Mouse (Mus musculus): ENCODE measurements around the gene Kdsr. TPM values are rescaled to one million over a fixed set of nuclear protein-coding genes. Genes with fewer than 3 reads are reported as not detected.

Kdsr gene
- polyA plus RNA-seq (2015; fragmentation: Nextera tagmentation; extraction: Ambion mirVana), result 14.5 and 14.9 TPM in 2 replicates

- peaks cover 20% of the 10 kb centered on the region for H3K4me1 ChIP-seq (replicated peaks)
- peak within 1 kb of the TSS; percentile 81 for H3K4me3 ChIP-seq
- WGBS, result 3% methylated on average over 51 of the region's 51 CpGs
- peak; percentile 99 for ATAC-seq (ENCODE audit: low FRiP score)
- H3K4me2 ChIP-seq, result peak within 1 kb of the TSS; percentile 99
- peaks cover 10% of the 10 kb centered on the region for H3K36me3 ChIP-seq
- no peaks in the 10 kb centered on the region for H3K27me3 ChIP-seq
- H3K9me3 ChIP-seq, result no peaks in the 10 kb centered on the region
- H3K27ac ChIP-seq, result peak within 1 kb of the TSS; percentile 89
- H3K9ac ChIP-seq, result peak within 1 kb of the TSS; percentile 88
These were observed at the start of gene Kdsr for GRCm38 (mm10) chr1:106759572-106760435. TSS of gene Kdsr (minus strand) at chr1:106759727.

GRCm38 (mm10) chr1:106799931-106800330 is 40.4 kb upstream of the Kdsr start:
- H3K4me3 ChIP-seq, result no peak overlapping the region
- no peaks in the 10 kb centered on the region for H3K27me3 ChIP-seq
- H3K27ac ChIP-seq, result no peak overlapping the region
- H3K9ac ChIP-seq, result no peak overlapping the region
- H3K9me3 ChIP-seq, result no peaks in the 10 kb centered on the region
- no peak overlapping the region for H3K4me2 ChIP-seq
- no peak for ATAC-seq (ENCODE audit: low FRiP score)
- H3K4me1 ChIP-seq (replicated peaks), result peaks cover 13% of the 10 kb centered on the region
- 85% methylated on average over 3 of the region's 3 CpGs for WGBS
- no peaks in the 10 kb centered on the region for H3K36me3 ChIP-seq

GRCm38 (mm10) chr1:106799406-106799805 is 39.9 kb upstream of the Kdsr start:
- H3K4me2 ChIP-seq, result no peak overlapping the region
- H3K4me1 ChIP-seq (replicated peaks), result peaks cover 17% of the 10 kb centered on the region
- no peak overlapping the region for H3K4me3 ChIP-seq
- no peak overlapping the region for H3K27ac ChIP-seq
- H3K27me3 ChIP-seq, result no peaks in the 10 kb centered on the region
- 62% methylated on average over 1 of the region's 1 CpGs for WGBS
- no peak for ATAC-seq (ENCODE audit: low FRiP score)
- H3K9ac ChIP-seq, result no peak overlapping the region
- no peaks in the 10 kb centered on the region for H3K9me3 ChIP-seq
- H3K36me3 ChIP-seq, result no peaks in the 10 kb centered on the region

GRCm38 (mm10) chr1:106796987-106797779 is 37.7 kb upstream of the Kdsr start:
- Histone ChIP-seq H3K4me1 (replicated peaks) (peaks cover 29% of the 10 kb centered on the region), H3K36me3 (no peaks in the 10 kb centered on the region), H3K27me3 (no peaks in the 10 kb centered on the region), H3K4me2 (peak overlapping the region; percentile 58), H3K9ac (0 out of 2 replicates have a peak overlapping the region, but pooled peaks have one; percentile 31), H3K4me3 (peak overlapping the region; percentile 95), H3K27ac (no peak overlapping the region), H3K9me3 (no peaks in the 10 kb centered on the region)
- WGBS, result 66% methylated on average over 7 of the region's 7 CpGs
- ATAC-seq (ENCODE audit: low FRiP score), result peak; percentile 57

GRCm38 (mm10) chr1:106796542-106796924 is 37.0 kb upstream of the Kdsr start, which contains the start of gene Vps4b:
TSS of gene Vps4b (minus strand) at chr1:106796728.
- Histone ChIP-seq H3K27ac (peak within 1 kb of the TSS; percentile 93), H3K4me1 (replicated peaks) (peaks cover 29% of the 10 kb centered on the region), H3K4me3 (peak within 1 kb of the TSS; percentile 95), H3K9ac (peak within 1 kb of the TSS; percentile 96), H3K4me2 (peak within 1 kb of the TSS; percentile 82), H3K27me3 (no peaks in the 10 kb centered on the region), H3K9me3 (no peaks in the 10 kb centered on the region), H3K36me3 (no peaks in the 10 kb centered on the region)
- peak; percentile 100 for ATAC-seq (ENCODE audit: low FRiP score)
- WGBS, result under 1% methylated on average over 23 of the region's 23 CpGs

- Histone ChIP-seq H3K4me1 (replicated peaks) (peaks cover 29% of the 10 kb centered on the region), H3K36me3 (no peaks in the 10 kb centered on the region), H3K27ac (peak overlapping the region; percentile 93), H3K4me3 (peak overlapping the region; percentile 95), H3K9me3 (no peaks in the 10 kb centered on the region), H3K27me3 (no peaks in the 10 kb centered on the region), H3K4me2 (peak overlapping the region; percentile 82), H3K9ac (peak overlapping the region; percentile 96)
- ATAC-seq (ENCODE audit: low FRiP score), result peak; percentile 93
- 4% methylated on average over 49 of the region's 51 CpGs for WGBS
These were observed 36.4 kb upstream of the Kdsr start for GRCm38 (mm10) chr1:106795634-106796541.

- Histone ChIP-seq H3K27ac (no peak overlapping the region), H3K4me2 (no peak overlapping the region), H3K4me1 (replicated peaks) (no peaks in the 10 kb centered on the region), H3K36me3 (peaks cover 78% of the 10 kb centered on the region), H3K4me3 (no peak overlapping the region), H3K27me3 (no peaks in the 10 kb centered on the region), H3K9me3 (no peaks in the 10 kb centered on the region), H3K9ac (no peak overlapping the region)
- 90% methylated on average over 4 of the region's 4 CpGs for WGBS
- no peak for ATAC-seq (ENCODE audit: low FRiP score)
These were observed 15.4 kb upstream of the Kdsr start for GRCm38 (mm10) chr1:106774896-106775295.

GRCm38 (mm10) chr1:106774092-106774491 is 14.6 kb upstream of the Kdsr start:
- peaks cover 73% of the 10 kb centered on the region for H3K36me3 ChIP-seq
- no peak overlapping the region for H3K4me2 ChIP-seq
- 95% methylated on average over 9 of the region's 9 CpGs for WGBS
- no peaks in the 10 kb centered on the region for H3K9me3 ChIP-seq
- no peak overlapping the region for H3K27ac ChIP-seq
- H3K4me3 ChIP-seq, result no peak overlapping the region
- H3K9ac ChIP-seq, result no peak overlapping the region
- no peaks in the 10 kb centered on the region for H3K27me3 ChIP-seq
- no peaks in the 10 kb centered on the region for H3K4me1 ChIP-seq (replicated peaks)
- no peak for ATAC-seq (ENCODE audit: low FRiP score)

GRCm38 (mm10) chr1:106768773-106769172 is 9.2 kb upstream of the Kdsr start:
- Histone ChIP-seq H3K9ac (no peak overlapping the region), H3K27ac (no peak overlapping the region), H3K4me2 (no peak overlapping the region), H3K4me1 (replicated peaks) (no peaks in the 10 kb centered on the region), H3K4me3 (no peak overlapping the region), H3K36me3 (peaks cover 68% of the 10 kb centered on the region), H3K27me3 (no peaks in the 10 kb centered on the region), H3K9me3 (no peaks in the 10 kb centered on the region)
- no peak for ATAC-seq (ENCODE audit: low FRiP score)

GRCm38 (mm10) chr1:106765771-106766170 is 6.2 kb upstream of the Kdsr start:
- H3K4me2 ChIP-seq, result no peak overlapping the region
- H3K36me3 ChIP-seq, result peaks cover 49% of the 10 kb centered on the region
- H3K9ac ChIP-seq, result no peak overlapping the region
- no peaks in the 10 kb centered on the region for H3K9me3 ChIP-seq
- no peaks in the 10 kb centered on the region for H3K27me3 ChIP-seq
- H3K4me3 ChIP-seq, result no peak overlapping the region
- 0 out of 2 replicates have a peak, but pooled peaks cover under 1% of the 10 kb centered on the region for H3K4me1 ChIP-seq (replicated peaks)
- WGBS, result 97% methylated on average over 8 of the region's 8 CpGs
- no peak overlapping the region for H3K27ac ChIP-seq
- no peak for ATAC-seq (ENCODE audit: low FRiP score)

- H3K27ac ChIP-seq, result no peak overlapping the region
- H3K4me1 ChIP-seq (replicated peaks), result 0 out of 2 replicates have a peak, but pooled peaks cover 4% of the 10 kb centered on the region
These were observed 5.3 kb upstream of the Kdsr start for GRCm38 (mm10) chr1:106764846-106765245.

More at GRCm38 (mm10) chr1:106764846-106765245, 5.3 kb upstream of the Kdsr start:
- H3K36me3 ChIP-seq, result peaks cover 40% of the 10 kb centered on the region
- no peak overlapping the region for H3K4me3 ChIP-seq
- 93% methylated on average over 2 of the region's 2 CpGs for WGBS
- H3K27me3 ChIP-seq, result no peaks in the 10 kb centered on the region
- H3K4me2 ChIP-seq, result no peak overlapping the region
- H3K9ac ChIP-seq, result no peak overlapping the region
- no peaks in the 10 kb centered on the region for H3K9me3 ChIP-seq
- ATAC-seq (ENCODE audit: low FRiP score), result no peak
